Mouse (Mus musculus): ENCODE results near the gene Cpa5. TPM values are rescaled to one million over a fixed set of nuclear protein-coding genes. Genes with fewer than 3 reads are reported as not detected.

The Cpa5 gene
- polyA plus RNA-seq (2014; fragmentation: Nextera tagmentation; extraction: Ambion mirVana) = 0.33 and 0.55 TPM in 2 replicates

- Histone ChIP-seq H3K9ac (ENCODE audit: low read length) (no peak within 1 kb of the TSS), H3K4me3 (ENCODE audit: low read depth, low read length) (no peak within 1 kb of the TSS), H3K9me3 (ENCODE audit: control insufficient read depth, low read length) (no peaks in the 10 kb centered on the region), H3K36me3 (ENCODE audit: control insufficient read depth, insufficient read depth, low read length) (no peaks in the 10 kb centered on the region), H3K27me3 (ENCODE audit: control insufficient read depth, insufficient read depth, low read length) (no peaks in the 10 kb centered on the region), H3K4me1 (ENCODE audit: control insufficient read depth, insufficient read depth, low read length) (peaks cover 13% of the 10 kb centered on the region), H3K27ac (replicated peaks; ENCODE audit: low read depth, low read length) (no peak within 1 kb of the TSS; the same call in 1 of the 2 replicates), H3K4me2 (ENCODE audit: low read depth, severe bottlenecking) (no peak within 1 kb of the TSS)
- DNase-seq (ENCODE audit: low spot score) (no peak), ATAC-seq (ENCODE audit: insufficient number of reproducible peaks, low FRiP score, low TSS enrichment, low read depth) (no peak)
- WGBS = 95% methylated on average over 7 of the region's 7 CpGs
Observed at GRCm38 (mm10) chr6:30610710-30611109, at the start of gene Cpa5. Gene Cpa5 (plus strand): TSS chr6:30611010.

DNA sequence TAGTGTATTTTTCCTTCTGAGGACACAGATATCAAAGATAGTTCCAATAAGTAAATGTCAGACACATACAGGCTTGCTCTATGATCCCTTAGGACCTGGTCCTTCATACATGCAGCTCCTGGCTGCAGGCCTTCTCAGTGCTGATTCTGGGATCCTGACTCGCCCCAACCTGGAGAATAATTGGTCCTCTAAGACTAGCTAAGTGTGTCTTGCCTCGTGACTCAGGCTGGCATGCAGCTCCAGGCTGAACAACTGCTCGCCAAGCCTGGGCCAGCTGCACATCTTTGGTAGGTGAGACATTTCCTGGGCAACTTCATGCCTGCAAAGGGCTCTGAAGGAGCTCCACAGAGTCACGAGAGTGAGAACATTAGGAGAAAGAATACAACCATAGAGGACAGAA lies 48.7 kb upstream of the Cpa5 start:
- 84% methylated on average over 4 of the region's 4 CpGs for WGBS
- Histone ChIP-seq H3K4me1 (ENCODE audit: control insufficient read depth, insufficient read depth, low read length) (no peaks in the 10 kb centered on the region), H3K27me3 (ENCODE audit: control insufficient read depth, insufficient read depth, low read length) (no peaks in the 10 kb centered on the region), H3K27ac (replicated peaks; ENCODE audit: low read depth, low read length) (no peak overlapping the region), H3K9ac (ENCODE audit: low read length) (no peak overlapping the region), H3K36me3 (ENCODE audit: control insufficient read depth, insufficient read depth, low read length) (peaks cover 2% of the 10 kb centered on the region; the same call in 1 of the 2 replicates), H3K4me2 (ENCODE audit: low read depth, severe bottlenecking) (no peak overlapping the region), H3K4me3 (ENCODE audit: low read depth, low read length) (no peak overlapping the region), H3K9me3 (ENCODE audit: control insufficient read depth, low read length) (no peaks in the 10 kb centered on the region)
- ATAC-seq (ENCODE audit: insufficient number of reproducible peaks, low FRiP score, low TSS enrichment, low read depth) = no peak
- no peak for DNase-seq (ENCODE audit: low spot score)

- Histone ChIP-seq H3K36me3 (ENCODE audit: control insufficient read depth, insufficient read depth, low read length) (peaks cover 2% of the 10 kb centered on the region; the same call in 1 of the 2 replicates), H3K4me3 (ENCODE audit: low read depth, low read length) (no peak overlapping the region), H3K27ac (replicated peaks; ENCODE audit: low read depth, low read length) (no peak overlapping the region), H3K9me3 (ENCODE audit: control insufficient read depth, low read length) (no peaks in the 10 kb centered on the region), H3K9ac (ENCODE audit: low read length) (no peak overlapping the region), H3K27me3 (ENCODE audit: control insufficient read depth, insufficient read depth, low read length) (no peaks in the 10 kb centered on the region), H3K4me2 (ENCODE audit: low read depth, severe bottlenecking) (no peak overlapping the region), H3K4me1 (ENCODE audit: control insufficient read depth, insufficient read depth, low read length) (no peaks in the 10 kb centered on the region)
- DNase-seq (ENCODE audit: low spot score) = no peak
- ATAC-seq (ENCODE audit: insufficient number of reproducible peaks, low FRiP score, low TSS enrichment, low read depth) = no peak
- 94% methylated on average over 6 of the region's 6 CpGs for WGBS
Observed at GRCm38 (mm10) chr6:30563575-30563974, 47.2 kb upstream of the Cpa5 start.

DNA sequence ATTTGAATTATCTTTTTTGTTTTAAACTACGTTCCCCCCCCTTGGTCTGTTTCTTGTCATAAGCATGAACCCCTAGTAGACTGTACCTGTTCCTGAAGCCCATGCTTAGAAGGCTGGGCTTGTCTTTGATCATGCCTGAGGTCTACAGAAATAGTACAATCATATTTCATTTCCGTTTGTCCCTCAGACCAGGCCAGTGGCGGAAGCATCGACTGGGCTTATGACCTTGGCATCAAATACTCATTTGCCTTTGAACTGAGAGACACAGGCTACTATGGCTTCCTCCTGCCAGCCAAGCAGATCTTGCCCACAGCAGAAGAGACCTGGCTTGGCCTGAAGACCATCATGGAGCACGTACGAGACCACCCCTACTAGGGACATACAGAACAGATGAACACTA lies 46.8 kb upstream of the Cpa5 start:
- no peak for ATAC-seq (ENCODE audit: insufficient number of reproducible peaks, low FRiP score, low TSS enrichment, low read depth)
- no peaks in the 10 kb centered on the region for H3K9me3 ChIP-seq (ENCODE audit: control insufficient read depth, low read length)
- WGBS = 94% methylated on average over 6 of the region's 6 CpGs
- no peaks in the 10 kb centered on the region for H3K27me3 ChIP-seq (ENCODE audit: control insufficient read depth, insufficient read depth, low read length)
- H3K36me3 ChIP-seq (ENCODE audit: control insufficient read depth, insufficient read depth, low read length) = peaks cover 2% of the 10 kb centered on the region; the same call in 1 of the 2 replicates
- no peak overlapping the region for H3K4me2 ChIP-seq (ENCODE audit: low read depth, severe bottlenecking)
- H3K27ac ChIP-seq (replicated peaks; ENCODE audit: low read depth, low read length) = no peak overlapping the region
- H3K9ac ChIP-seq (ENCODE audit: low read length) = no peak overlapping the region
- DNase-seq (ENCODE audit: low spot score) = no peak
- no peaks in the 10 kb centered on the region for H3K4me1 ChIP-seq (ENCODE audit: control insufficient read depth, insufficient read depth, low read length)
- no peak overlapping the region for H3K4me3 ChIP-seq (ENCODE audit: low read depth, low read length)

DNA sequence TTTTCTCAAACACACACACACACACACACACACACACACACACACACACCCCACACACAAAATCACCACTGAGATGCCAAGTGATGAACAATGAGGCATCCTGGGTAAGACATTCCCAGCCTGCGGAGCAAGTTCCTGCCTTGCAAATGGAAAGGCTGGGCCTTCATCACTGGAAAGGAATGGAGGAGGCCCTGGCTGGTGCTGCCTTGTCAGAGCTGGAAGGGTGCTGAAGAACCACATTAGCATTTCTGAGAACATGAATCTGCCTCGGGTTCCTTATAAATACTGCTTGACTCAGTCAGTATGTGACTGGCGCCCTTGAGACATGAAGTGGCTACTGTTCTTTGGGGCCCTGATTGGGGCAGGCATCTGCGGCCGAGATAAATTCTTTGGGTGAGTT lies 42.7 kb upstream of the Cpa5 start, which contains the start of gene Cpa4:
TSS of gene Cpa4 (plus strand) at position 301 of the 400 bp plus-strand sequence.
- Histone ChIP-seq H3K4me1 (ENCODE audit: control insufficient read depth, insufficient read depth, low read length) (peaks cover 3% of the 10 kb centered on the region; the same call in 1 of the 2 replicates), H3K9me3 (ENCODE audit: control insufficient read depth, low read length) (no peaks in the 10 kb centered on the region), H3K9ac (ENCODE audit: low read length) (no peak within 1 kb of the TSS), H3K4me2 (ENCODE audit: low read depth, severe bottlenecking) (no peak within 1 kb of the TSS), H3K27ac (replicated peaks; ENCODE audit: low read depth, low read length) (no peak within 1 kb of the TSS), H3K4me3 (ENCODE audit: low read depth, low read length) (no peak within 1 kb of the TSS), H3K36me3 (ENCODE audit: control insufficient read depth, insufficient read depth, low read length) (peaks cover 2% of the 10 kb centered on the region; the same call in 1 of the 2 replicates), H3K27me3 (ENCODE audit: control insufficient read depth, insufficient read depth, low read length) (no peaks in the 10 kb centered on the region)
- no peak for ATAC-seq (ENCODE audit: insufficient number of reproducible peaks, low FRiP score, low TSS enrichment, low read depth)
- no peak for DNase-seq (ENCODE audit: low spot score)
- WGBS = 76% methylated on average over 5 of the region's 5 CpGs

- Histone ChIP-seq H3K4me1 (ENCODE audit: control insufficient read depth, insufficient read depth, low read length) (peaks cover 4% of the 10 kb centered on the region; the same call in 1 of the 2 replicates), H3K4me2 (ENCODE audit: low read depth, severe bottlenecking) (no peak overlapping the region), H3K27me3 (ENCODE audit: control insufficient read depth, insufficient read depth, low read length) (no peaks in the 10 kb centered on the region), H3K27ac (replicated peaks; ENCODE audit: low read depth, low read length) (no peak overlapping the region), H3K4me3 (ENCODE audit: low read depth, low read length) (no peak overlapping the region), H3K36me3 (ENCODE audit: control insufficient read depth, insufficient read depth, low read length) (no peaks in the 10 kb centered on the region; the same call in 1 of the 2 replicates), H3K9ac (ENCODE audit: low read length) (no peak overlapping the region), H3K9me3 (ENCODE audit: control insufficient read depth, low read length) (no peaks in the 10 kb centered on the region)
- DNase-seq (ENCODE audit: low spot score) = no peak
- 86% methylated on average over 10 of the region's 10 CpGs for WGBS
- no peak for ATAC-seq (ENCODE audit: insufficient number of reproducible peaks, low FRiP score, low TSS enrichment, low read depth)
Observed at GRCm38 (mm10) chr6:30569331-30569730, 41.5 kb upstream of the Cpa5 start.

GRCm38 (mm10) chr6:30570012-30570411 lies 40.8 kb upstream of the Cpa5 start:
- Histone ChIP-seq H3K4me2 (ENCODE audit: low read depth, severe bottlenecking) (no peak overlapping the region), H3K4me3 (ENCODE audit: low read depth, low read length) (no peak overlapping the region), H3K27ac (replicated peaks; ENCODE audit: low read depth, low read length) (no peak overlapping the region), H3K27me3 (ENCODE audit: control insufficient read depth, insufficient read depth, low read length) (no peaks in the 10 kb centered on the region), H3K9ac (ENCODE audit: low read length) (no peak overlapping the region), H3K9me3 (ENCODE audit: control insufficient read depth, low read length) (no peaks in the 10 kb centered on the region), H3K4me1 (ENCODE audit: control insufficient read depth, insufficient read depth, low read length) (peaks cover 4% of the 10 kb centered on the region; the same call in 1 of the 2 replicates), H3K36me3 (ENCODE audit: control insufficient read depth, insufficient read depth, low read length) (no peaks in the 10 kb centered on the region)
- DNase-seq (ENCODE audit: low spot score) = no peak
- ATAC-seq (ENCODE audit: insufficient number of reproducible peaks, low FRiP score, low TSS enrichment, low read depth) = no peak; the same call in 1 of the 2 replicates
- 90% methylated on average over 5 of the region's 5 CpGs for WGBS

- no peak overlapping the region for H3K4me3 ChIP-seq (ENCODE audit: low read depth, low read length)
- no peaks in the 10 kb centered on the region for H3K27me3 ChIP-seq (ENCODE audit: control insufficient read depth, insufficient read depth, low read length)
- H3K27ac ChIP-seq (replicated peaks; ENCODE audit: low read depth, low read length) = peak overlapping the region; percentile 44
- H3K36me3 ChIP-seq (ENCODE audit: control insufficient read depth, insufficient read depth, low read length) = no peaks in the 10 kb centered on the region
- no peak overlapping the region for H3K4me2 ChIP-seq (ENCODE audit: low read depth, severe bottlenecking)
- DNase-seq (ENCODE audit: low spot score) (no peak), ATAC-seq (ENCODE audit: insufficient number of reproducible peaks, low FRiP score, low TSS enrichment, low read depth) (no peak)
- 75% methylated on average over 20 of the region's 20 CpGs for whole genome bisulfite sequencing
- H3K9ac ChIP-seq (ENCODE audit: low read length) = no peak overlapping the region
- H3K9me3 ChIP-seq (ENCODE audit: control insufficient read depth, low read length) = no peaks in the 10 kb centered on the region
- peaks cover 18% of the 10 kb centered on the region; the same call in 1 of the 2 replicates for H3K4me1 ChIP-seq (ENCODE audit: control insufficient read depth, insufficient read depth, low read length)
Observed at GRCm38 (mm10) chr6:30572456-30573311, 38.1 kb upstream of the Cpa5 start.
